Mouse (Mus musculus): ENCODE data around the gene Kcne2. TPM values are rescaled to one million over a fixed set of nuclear protein-coding genes. Genes with fewer than 3 reads are reported as not detected.

Kcne2 gene
- polyA plus RNA-seq, 1 experiment from 2014 or later, result 5.3 TPM

- Histone ChIP-seq H3K9ac (replicated peaks) (no peak overlapping the region), H3K9me3 (no peaks in the 10 kb centered on the region), H3K36me3 (no peaks in the 10 kb centered on the region), H3K4me2 (replicated peaks) (no peak overlapping the region), H3K4me3 (replicated peaks) (no peak overlapping the region), H3K4me1 (replicated peaks) (peaks cover 2% of the 10 kb centered on the region), H3K27ac (no peak overlapping the region), H3K27me3 (0 out of 2 replicates have a peak, but pooled peaks cover 2% of the 10 kb centered on the region)
- no peak for ATAC-seq
- WGBS, result 86% methylated on average over 9 of the region's 9 CpGs
These were observed 3.4 kb upstream of the Kcne2 start for GRCm38 (mm10) chr16:92288778-92289177.

- H3K4me1 ChIP-seq (replicated peaks), result peaks cover 13% of the 10 kb centered on the region
- no peak overlapping the region for H3K27ac ChIP-seq
- no peaks in the 10 kb centered on the region for H3K36me3 ChIP-seq
- no peaks in the 10 kb centered on the region for H3K9me3 ChIP-seq
- no peak overlapping the region for H3K9ac ChIP-seq (replicated peaks)
- H3K27me3 ChIP-seq, result 0 out of 2 replicates have a peak, but pooled peaks cover 2% of the 10 kb centered on the region
- no peak overlapping the region for H3K4me2 ChIP-seq (replicated peaks)
- no peak for ATAC-seq
- H3K4me3 ChIP-seq (replicated peaks), result no peak overlapping the region
These were observed 2.1 kb upstream of the Kcne2 start for GRCm38 (mm10) chr16:92290045-92290444.

- no peak overlapping the region for H3K4me3 ChIP-seq (replicated peaks)
- 0 out of 2 replicates have a peak, but pooled peaks cover 2% of the 10 kb centered on the region for H3K27me3 ChIP-seq
- peak overlapping the region; percentile 32; the same call in 1 of the 2 replicates for H3K9ac ChIP-seq (replicated peaks)
- H3K36me3 ChIP-seq, result no peaks in the 10 kb centered on the region
- WGBS, result 30% methylated on average over 12 of the region's 12 CpGs
- H3K4me2 ChIP-seq (replicated peaks), result peak overlapping the region; percentile 11; the same call in 1 of the 2 replicates
- peak; percentile 27; the same call in 1 of the 2 replicates for ATAC-seq
- peaks cover 13% of the 10 kb centered on the region for H3K4me1 ChIP-seq (replicated peaks)
- H3K9me3 ChIP-seq, result no peaks in the 10 kb centered on the region
- no peak overlapping the region for H3K27ac ChIP-seq
These were observed 2.2 kb downstream of the Kcne2 start for GRCm38 (mm10) chr16:92294267-92294970.

GRCm38 (mm10) chr16:92295328-92295727 lies 3.1 kb downstream of the Kcne2 start:
- 0 out of 2 replicates have a peak, but pooled peaks cover 2% of the 10 kb centered on the region for H3K27me3 ChIP-seq
- WGBS, result 74% methylated on average over 2 of the region's 2 CpGs
- no peak overlapping the region for H3K4me2 ChIP-seq (replicated peaks)
- H3K9ac ChIP-seq (replicated peaks), result no peak overlapping the region
- no peak for ATAC-seq
- no peaks in the 10 kb centered on the region for H3K36me3 ChIP-seq
- no peak overlapping the region for H3K4me3 ChIP-seq (replicated peaks)
- H3K4me1 ChIP-seq (replicated peaks), result peaks cover 16% of the 10 kb centered on the region
- H3K27ac ChIP-seq, result no peak overlapping the region
- H3K9me3 ChIP-seq, result no peaks in the 10 kb centered on the region

GRCm38 (mm10) chr16:92300649-92301411 lies 8.6 kb downstream of the Kcne2 start, which contains the start of gene Smim11:
Gene Smim11, plus strand, starts transcription at chr16:92301286.
- peak within 1 kb of the TSS; percentile 68 for H3K4me3 ChIP-seq (replicated peaks)
- no peaks in the 10 kb centered on the region for H3K27me3 ChIP-seq
- no peaks in the 10 kb centered on the region for H3K9me3 ChIP-seq
- peak within 1 kb of the TSS; percentile 80 for H3K27ac ChIP-seq
- 8% methylated on average over 32 of the region's 32 CpGs for whole genome bisulfite sequencing
- H3K4me2 ChIP-seq (replicated peaks), result peak within 1 kb of the TSS; percentile 72
- peak; percentile 96 for ATAC-seq
- H3K4me1 ChIP-seq (replicated peaks), result peaks cover 27% of the 10 kb centered on the region
- H3K36me3 ChIP-seq, result peaks cover 5% of the 10 kb centered on the region
- peak within 1 kb of the TSS; percentile 83 for H3K9ac ChIP-seq (replicated peaks)

- no peaks in the 10 kb centered on the region for H3K27me3 ChIP-seq
- H3K9me3 ChIP-seq, result no peaks in the 10 kb centered on the region
- peak overlapping the region; percentile 55; the same call in 1 of the 2 replicates for H3K27ac ChIP-seq
- H3K9ac ChIP-seq (replicated peaks), result peak overlapping the region; percentile 83
- peaks cover 27% of the 10 kb centered on the region for H3K4me1 ChIP-seq (replicated peaks)
- H3K4me3 ChIP-seq (replicated peaks), result peak overlapping the region; percentile 68
- under 1% methylated on average over 12 of the region's 12 CpGs for WGBS
- peak overlapping the region; percentile 72 for H3K4me2 ChIP-seq (replicated peaks)
- H3K36me3 ChIP-seq, result peaks cover 11% of the 10 kb centered on the region
- peak; percentile 74; the same call in 1 of the 2 replicates for ATAC-seq
These were observed 9.2 kb downstream of the Kcne2 start for GRCm38 (mm10) chr16:92301412-92301806.

- no peaks in the 10 kb centered on the region for H3K27me3 ChIP-seq
- H3K36me3 ChIP-seq, result peaks cover 17% of the 10 kb centered on the region
- peak overlapping the region; percentile 83 for H3K9ac ChIP-seq (replicated peaks)
- 0 out of 2 replicates have a peak overlapping the region, but pooled peaks have one; percentile 12 for H3K27ac ChIP-seq
- peak overlapping the region; percentile 68 for H3K4me3 ChIP-seq (replicated peaks)
- peaks cover 27% of the 10 kb centered on the region for H3K4me1 ChIP-seq (replicated peaks)
- 25% methylated on average over 5 of the region's 5 CpGs for WGBS
- no peaks in the 10 kb centered on the region for H3K9me3 ChIP-seq
- ATAC-seq, result no peak
- peak overlapping the region; percentile 72 for H3K4me2 ChIP-seq (replicated peaks)
These were observed 9.8 kb downstream of the Kcne2 start for GRCm38 (mm10) chr16:92301989-92302388.

GRCm38 (mm10) chr16:92302506-92302905 lies 10.3 kb downstream of the Kcne2 start:
- H3K4me2 ChIP-seq (replicated peaks), result peak overlapping the region; percentile 72
- 0 out of 2 replicates have a peak overlapping the region, but pooled peaks have one; percentile 68 for H3K4me3 ChIP-seq (replicated peaks)
- H3K9me3 ChIP-seq, result no peaks in the 10 kb centered on the region
- H3K9ac ChIP-seq (replicated peaks), result peak overlapping the region; percentile 83
- no peak overlapping the region for H3K27ac ChIP-seq
- H3K36me3 ChIP-seq, result peaks cover 21% of the 10 kb centered on the region
- peaks cover 27% of the 10 kb centered on the region for H3K4me1 ChIP-seq (replicated peaks)
- no peaks in the 10 kb centered on the region for H3K27me3 ChIP-seq
- no peak for ATAC-seq
- 73% methylated on average over 5 of the region's 5 CpGs for WGBS

GRCm38 (mm10) chr16:92305519-92305918 lies 13.3 kb downstream of the Kcne2 start:
- Histone ChIP-seq H3K9ac (replicated peaks) (no peak overlapping the region), H3K36me3 (peaks cover 41% of the 10 kb centered on the region), H3K4me3 (replicated peaks) (no peak overlapping the region), H3K27me3 (no peaks in the 10 kb centered on the region), H3K27ac (no peak overlapping the region), H3K9me3 (no peaks in the 10 kb centered on the region), H3K4me1 (replicated peaks) (peaks cover 33% of the 10 kb centered on the region), H3K4me2 (replicated peaks) (no peak overlapping the region)
- no peak for ATAC-seq
- WGBS, result 88% methylated on average over 2 of the region's 2 CpGs

- H3K36me3 ChIP-seq, result peaks cover 64% of the 10 kb centered on the region
- peaks cover 17% of the 10 kb centered on the region for H3K4me1 ChIP-seq (replicated peaks)
- no peak overlapping the region for H3K27ac ChIP-seq
- H3K27me3 ChIP-seq, result no peaks in the 10 kb centered on the region
- no peak for ATAC-seq
- no peak overlapping the region for H3K4me2 ChIP-seq (replicated peaks)
- 82% methylated on average over 3 of the region's 3 CpGs for WGBS
- H3K4me3 ChIP-seq (replicated peaks), result no peak overlapping the region
- no peak overlapping the region for H3K9ac ChIP-seq (replicated peaks)
- no peaks in the 10 kb centered on the region for H3K9me3 ChIP-seq
These were observed 15.8 kb downstream of the Kcne2 start for GRCm38 (mm10) chr16:92307947-92308346.

- H3K9me3 ChIP-seq, result no peaks in the 10 kb centered on the region
- 32% methylated on average over 4 of the region's 4 CpGs for WGBS
- ATAC-seq, result peak; percentile 44; the same call in 1 of the 2 replicates
- H3K27me3 ChIP-seq, result no peaks in the 10 kb centered on the region
- H3K36me3 ChIP-seq, result peaks cover 71% of the 10 kb centered on the region
- no peak overlapping the region for H3K4me3 ChIP-seq (replicated peaks)
- no peak overlapping the region for H3K27ac ChIP-seq
- no peak overlapping the region for H3K4me2 ChIP-seq (replicated peaks)
- H3K9ac ChIP-seq (replicated peaks), result no peak overlapping the region; the same call in 1 of the 2 replicates
- peaks cover 15% of the 10 kb centered on the region for H3K4me1 ChIP-seq (replicated peaks)
These were observed 16.9 kb downstream of the Kcne2 start for GRCm38 (mm10) chr16:92309126-92309525.
